Mouse (Mus musculus) left cerebral cortex, postnatal 10 days (tissue): ENCODE data around the gene Snx19. TPM values are rescaled to one million over a fixed set of nuclear protein-coding genes. Genes with fewer than 3 reads are reported as not detected.

ENCODE experiments used
- DNase-seq, 2 experiments: peaks; one replicate each; pipeline ENCODE4 v3.0.0; 2021 to 2022; ENCODE audit warnings: low spot score in 2 of 2, mixed read lengths in 1 of 2; ENCODE audit errors: extremely low spot score in 1 of 2
- intact Hi-C: fragments of 180-260 bp; cut with DNase I; formaldehyde crosslinking; loops from one replicate; pipeline ENCODE4 v1.15.1; 2025
- total RNA-seq, 2 experiments: library from RNA; stranded (reverse); gene quantifications; 2 replicates each; pipeline ENCODE4 v1.2.3; 2021

The Snx19 gene
- total RNA-seq: 10 to 100 TPM; 36.9 to 37.5 TPM

GRCm38 (mm10) chr9:30426882-30427632 is at the start of gene Snx19:
TSS of gene Snx19 (plus strand) at chr9:30427108.
- intact Hi-C loops: no loop called here

GRCm38 (mm10) chr9:30400771-30401170 is 26.1 kb upstream of the Snx19 start:
- intact Hi-C loops: no loop called here
- no peak for DNase-seq

More at GRCm38 (mm10) chr9:30426882-30427632, at the start of gene Snx19:
- DNase-seq: peak; percentile 89 to 94

- peak; percentile 45 to 60 for DNase-seq
- intact Hi-C loops: loop anchor here (2.0 kb wide), 1 partner anchor 760 kb away; no protein-coding TSS in a partner anchor
Measured at GRCm38 (mm10) chr9:30422940-30423339, 4.0 kb upstream of the Snx19 start.

GRCm38 (mm10) chr9:30425178-30425577 is 1.7 kb upstream of the Snx19 start:
- intact Hi-C loops: no loop called here
- no peak for DNase-seq

- intact Hi-C loops: no loop called here
- no peak for DNase-seq
Measured at GRCm38 (mm10) chr9:30428231-30428630, 1.3 kb downstream of the Snx19 start.

- intact Hi-C loops: no loop called here
- no peak for DNase-seq
Measured at GRCm38 (mm10) chr9:30430447-30430846, 3.5 kb downstream of the Snx19 start.

- DNase-seq: no peak
- intact Hi-C loops: no loop called here
Measured at GRCm38 (mm10) chr9:30431909-30432308, 5.0 kb downstream of the Snx19 start.

GRCm38 (mm10) chr9:30433914-30434313 is 7.0 kb downstream of the Snx19 start:
- DNase-seq: no peak

GRCm38 (mm10) chr9:30435902-30436585 is 9.1 kb downstream of the Snx19 start:
- DNase-seq: no peak
- intact Hi-C loops: no loop called here

More at GRCm38 (mm10) chr9:30433914-30434313, 7.0 kb downstream of the Snx19 start:
- intact Hi-C loops: no loop called here

- intact Hi-C loops: no loop called here
- peak; percentile 42 to 43 for DNase-seq
Measured at GRCm38 (mm10) chr9:30438505-30438904, 11.6 kb downstream of the Snx19 start.

GRCm38 (mm10) chr9:30441761-30442160 is 14.9 kb downstream of the Snx19 start:
- intact Hi-C loops: loop anchor here (10.0 kb wide), 1 partner anchor 503 kb away; the partner anchor contains the start of gene Adamts8
- no peak for DNase-seq

- DNase-seq: no peak
- intact Hi-C loops: loop anchor here (5.0 to 10.0 kb wide), 2 partner anchors 499 to 642 kb away; partner anchors contain the start of gene Adamts8
Measured at GRCm38 (mm10) chr9:30445232-30446085, 18.6 kb downstream of the Snx19 start.

GRCm38 (mm10) chr9:30446126-30446525 is 19.2 kb downstream of the Snx19 start:
- no peak for DNase-seq
- intact Hi-C loops: loop anchor here (5.0 to 10.0 kb wide), 2 partner anchors 499 to 641 kb away; partner anchors contain the start of gene Adamts8

GRCm38 (mm10) chr9:30448459-30448858 is 21.6 kb downstream of the Snx19 start:
- peak in 1 of 2 experiments; percentile 64 for DNase-seq
- intact Hi-C loops: loop anchor here (5.0 to 10.0 kb wide), 2 partner anchors 496 to 639 kb away; partner anchors contain the start of gene Adamts8

GRCm38 (mm10) chr9:30449862-30450261 is 23.0 kb downstream of the Snx19 start:
- intact Hi-C loops: loop anchor here (5.0 to 10.0 kb wide), 2 partner anchors 495 to 637 kb away; partner anchors contain the start of gene Adamts8
- no peak for DNase-seq

GRCm38 (mm10) chr9:30450834-30451233 is 23.9 kb downstream of the Snx19 start:
- DNase-seq: no peak
- intact Hi-C loops: no loop called here

GRCm38 (mm10) chr9:30454527-30454926 is 27.6 kb downstream of the Snx19 start:
- DNase-seq: no peak
- intact Hi-C loops: no loop called here

- no peak for DNase-seq
- intact Hi-C loops: no loop called here
Measured at GRCm38 (mm10) chr9:30456250-30456649, 29.3 kb downstream of the Snx19 start.

- intact Hi-C loops: no loop called here
- no peak for DNase-seq
Measured at GRCm38 (mm10) chr9:30460501-30460900, 33.6 kb downstream of the Snx19 start.
